Mouse (Mus musculus) regulatory T cell (primary cell): ENCODE measurements around the gene Fbxw21.

ENCODE experiments used
- in situ Hi-C: fragments of 300-600 bp; cut with MboI, MseI; formaldehyde crosslinking; loops from one replicate; pipeline ENCODE4 v1.15.1; 2025; ENCODE audit warnings: high pct_unique_total_duplicates

The Fbxw21 gene

DNA sequence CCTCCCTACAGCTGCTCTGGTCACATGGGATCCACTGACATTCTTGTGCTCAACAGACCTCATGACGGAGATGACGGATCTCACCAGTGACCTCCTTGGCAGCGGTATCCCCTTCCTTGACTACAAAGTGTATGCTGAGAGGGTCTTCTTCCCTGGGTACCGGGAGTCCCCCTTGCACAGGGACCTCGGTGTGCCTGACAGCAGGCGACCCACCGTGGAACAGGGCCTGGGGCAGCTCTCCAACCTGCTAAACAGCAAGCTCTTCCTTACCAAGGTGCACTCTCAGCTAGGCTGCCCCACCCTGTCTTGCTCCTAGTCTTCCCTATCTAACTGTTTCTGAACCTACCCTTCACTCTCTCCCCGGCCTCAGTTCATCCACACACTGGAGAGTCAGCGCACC, 50.2 kb downstream of the Fbxw21 start:
- in situ Hi-C loops = no loop called here

DNA sequence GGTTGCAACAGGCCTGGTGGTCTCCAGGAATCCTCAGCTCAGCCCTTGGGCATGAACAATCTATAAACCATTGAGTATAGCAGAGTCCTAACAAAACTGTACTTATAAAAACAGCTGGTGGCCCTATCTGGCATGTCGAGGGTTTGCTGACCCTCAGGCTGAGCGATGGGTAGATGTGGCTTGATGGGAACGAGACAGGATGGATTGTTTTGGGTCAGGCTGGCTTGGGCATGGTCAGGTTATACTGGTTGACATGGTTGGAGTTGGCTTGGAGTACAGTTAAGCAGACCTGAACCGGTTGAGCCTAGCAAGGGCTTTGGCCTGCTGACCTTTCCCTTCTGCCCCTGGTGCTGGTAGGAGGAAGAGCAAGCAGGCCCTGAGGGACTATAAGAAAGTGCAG, 50.7 kb downstream of the Fbxw21 start:
- in situ Hi-C loops = no loop called here

GRCm38 (mm10) chr9:109110240-109110639, 51.6 kb downstream of the Fbxw21 start:
- in situ Hi-C loops = no loop called here

DNA sequence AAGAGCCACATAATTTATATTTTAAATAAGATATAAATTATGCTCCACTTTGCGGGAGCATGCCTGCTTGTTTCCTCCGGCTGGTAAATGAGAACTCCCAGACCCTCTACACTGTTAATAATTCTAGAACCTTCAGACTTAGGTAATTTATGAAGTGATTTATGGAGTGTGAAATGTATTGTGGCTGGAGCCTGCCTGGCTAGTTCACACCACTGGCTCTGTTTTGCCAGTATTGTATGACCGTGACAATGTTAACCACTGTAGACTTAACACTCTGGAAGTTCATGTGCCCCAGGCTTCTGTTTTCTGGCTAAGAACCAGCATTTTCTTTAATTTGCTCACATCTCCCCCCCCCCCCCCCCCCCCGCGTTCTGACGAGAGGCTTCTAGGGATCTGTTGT, 54.5 kb downstream of the Fbxw21 start:
- in situ Hi-C loops = loop anchor here (10.0 kb wide), 1 partner anchor 1077 kb away; no protein-coding TSS in a partner anchor

- in situ Hi-C loops = loop anchor here (10.0 kb wide), 1 partner anchor 1079 kb away; no protein-coding TSS in a partner anchor
These were observed 56.2 kb downstream of the Fbxw21 start for GRCm38 (mm10) chr9:109105648-109106047.

DNA sequence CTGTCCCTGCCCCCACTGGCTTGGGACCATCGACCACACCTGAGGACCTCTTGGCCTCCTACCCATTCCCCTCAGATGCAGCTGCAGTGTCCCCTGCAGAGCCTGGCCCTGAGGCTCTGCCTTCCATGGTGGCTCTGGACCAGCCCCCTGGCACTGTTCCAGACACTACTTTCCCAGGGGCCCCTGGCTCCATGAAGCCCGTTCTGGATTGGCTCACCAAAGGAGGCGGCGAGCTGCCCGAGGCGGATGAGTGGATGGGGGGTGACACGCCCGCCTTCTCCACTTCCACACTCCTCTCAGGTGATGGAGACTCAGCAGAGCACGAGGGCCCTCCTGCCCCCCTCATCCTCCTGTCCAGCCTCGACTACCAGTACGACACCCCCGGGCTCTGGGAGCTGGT, 56.8 kb downstream of the Fbxw21 start:
- in situ Hi-C loops = loop anchor here (10.0 kb wide), 1 partner anchor 1080 kb away; no protein-coding TSS in a partner anchor

DNA sequence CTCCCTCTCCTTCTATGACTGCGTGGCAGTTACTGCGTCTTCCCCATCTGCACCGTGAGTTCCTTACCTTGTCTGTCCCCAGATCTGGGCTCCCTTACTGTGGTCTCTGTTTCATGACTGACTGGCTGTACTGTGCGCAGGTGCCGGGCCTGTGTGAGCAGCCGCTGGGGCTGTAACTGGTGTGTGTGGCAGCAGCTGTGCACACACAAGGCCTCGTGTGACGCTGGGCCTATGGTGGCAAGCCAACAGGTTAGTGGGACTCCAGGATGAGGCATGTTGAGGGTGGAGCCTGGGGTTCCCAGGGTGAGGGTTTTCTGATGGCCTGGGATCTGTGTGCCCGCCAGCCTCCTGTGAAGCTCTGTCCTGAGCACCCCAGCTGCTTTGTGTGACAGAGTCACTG, 57.8 kb downstream of the Fbxw21 start:
- in situ Hi-C loops = loop anchor here (10.0 kb wide), 1 partner anchor 1081 kb away; no protein-coding TSS in a partner anchor

DNA sequence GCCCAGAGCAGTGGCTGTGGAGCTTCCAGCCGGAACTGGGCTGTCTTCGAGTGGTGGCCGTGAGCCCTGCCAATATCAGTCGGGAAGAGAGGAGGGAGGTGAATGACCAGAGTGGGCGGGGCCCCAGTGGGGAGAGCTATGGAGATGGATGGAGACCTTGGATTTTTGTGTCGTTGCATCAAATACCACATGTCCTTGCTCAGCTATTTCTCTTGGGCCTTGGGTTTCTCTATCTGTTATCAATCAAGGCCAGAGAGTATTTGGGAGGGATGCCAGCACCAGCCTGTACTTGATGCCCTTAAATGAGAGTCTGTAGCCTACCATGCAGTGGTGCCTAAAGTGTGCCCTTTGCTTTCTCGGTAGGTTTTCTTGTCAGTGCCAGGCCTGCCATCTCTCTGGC, 58.6 kb downstream of the Fbxw21 start:
- in situ Hi-C loops = loop anchor here (10.0 kb wide), 1 partner anchor 1082 kb away; no protein-coding TSS in a partner anchor

- in situ Hi-C loops = loop anchor here (10.0 kb wide), 1 partner anchor 1082 kb away; no protein-coding TSS in a partner anchor
These were observed 59.3 kb downstream of the Fbxw21 start for GRCm38 (mm10) chr9:109102541-109102940.

GRCm38 (mm10) chr9:109101933-109102445, 59.9 kb downstream of the Fbxw21 start:
- in situ Hi-C loops = loop anchor here (10.0 kb wide), 1 partner anchor 1083 kb away; no protein-coding TSS in a partner anchor

DNA sequence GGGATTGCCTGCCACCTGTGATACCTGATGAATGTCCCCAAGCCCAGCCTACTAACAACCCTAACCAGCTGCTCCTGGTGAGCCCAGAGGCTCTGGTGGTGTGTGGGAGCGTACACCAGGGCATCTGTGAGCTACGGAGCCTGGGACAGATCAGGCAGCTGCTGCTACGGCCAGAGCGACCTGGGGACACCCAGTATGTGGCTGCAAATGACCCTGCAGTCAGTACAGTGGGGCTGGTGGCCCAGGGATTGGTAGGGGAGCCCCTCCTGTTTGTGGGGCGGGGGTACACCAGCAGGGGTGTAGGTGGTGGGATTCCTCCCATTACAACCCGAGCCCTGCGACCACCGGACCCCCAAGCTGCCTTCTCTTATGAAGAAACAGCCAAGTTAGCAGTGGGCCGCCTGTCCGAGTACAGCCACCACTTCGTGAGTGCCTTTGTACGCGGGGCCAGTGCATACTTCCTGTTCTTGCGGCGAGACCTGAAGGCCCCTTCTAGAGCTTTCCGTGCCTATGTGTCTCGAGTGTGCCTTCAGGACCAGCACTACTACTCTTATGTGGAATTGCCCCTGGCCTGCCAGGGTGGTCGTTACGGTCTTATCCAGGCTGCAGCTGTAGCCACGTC, 61.4 kb downstream of the Fbxw21 start:
- in situ Hi-C loops = loop anchor here (10.0 kb wide), 1 partner anchor 1084 kb away; no protein-coding TSS in a partner anchor

- in situ Hi-C loops = loop anchor here (10.0 kb wide), 1 partner anchor 244 kb away; the partner anchor contains the start of gene Slc26a6
These were observed 62.9 kb downstream of the Fbxw21 start for GRCm38 (mm10) chr9:109098969-109099368.

GRCm38 (mm10) chr9:109098366-109098765, 63.5 kb downstream of the Fbxw21 start:
- in situ Hi-C loops = loop anchor here (10.0 kb wide), 1 partner anchor 244 kb away; the partner anchor contains the start of gene Slc26a6

GRCm38 (mm10) chr9:109097831-109098230, 64.0 kb downstream of the Fbxw21 start:
- in situ Hi-C loops = loop anchor here (10.0 kb wide), 1 partner anchor 243 kb away; the partner anchor contains the start of gene Slc26a6

- in situ Hi-C loops = loop anchor here (10.0 kb wide), 1 partner anchor 242 kb away; the partner anchor contains the start of gene Slc26a6
These were observed 64.5 kb downstream of the Fbxw21 start for GRCm38 (mm10) chr9:109097291-109097690.

DNA sequence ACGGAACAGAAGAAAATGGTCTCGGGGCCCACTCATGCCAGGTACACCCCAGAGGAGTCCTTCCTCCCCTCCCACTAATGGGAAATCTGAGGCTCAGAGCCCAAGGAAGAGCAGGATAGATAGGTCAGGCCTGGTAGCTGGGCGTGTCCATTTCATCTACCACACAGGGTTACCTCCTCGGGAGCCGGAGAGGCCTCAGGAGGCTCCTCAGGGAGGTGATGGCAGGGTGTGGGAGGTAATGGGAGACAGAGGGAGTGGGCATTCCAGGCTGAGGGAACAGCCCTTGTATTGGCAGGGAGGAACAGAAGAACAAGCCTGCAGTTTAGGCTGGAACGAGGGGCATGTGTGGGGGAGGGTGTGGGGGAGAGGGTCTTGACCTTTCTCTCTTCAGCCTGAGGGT, 65.0 kb downstream of the Fbxw21 start:
- in situ Hi-C loops = loop anchor here (10.0 kb wide), 1 partner anchor 242 kb away; the partner anchor contains the start of gene Slc26a6

DNA sequence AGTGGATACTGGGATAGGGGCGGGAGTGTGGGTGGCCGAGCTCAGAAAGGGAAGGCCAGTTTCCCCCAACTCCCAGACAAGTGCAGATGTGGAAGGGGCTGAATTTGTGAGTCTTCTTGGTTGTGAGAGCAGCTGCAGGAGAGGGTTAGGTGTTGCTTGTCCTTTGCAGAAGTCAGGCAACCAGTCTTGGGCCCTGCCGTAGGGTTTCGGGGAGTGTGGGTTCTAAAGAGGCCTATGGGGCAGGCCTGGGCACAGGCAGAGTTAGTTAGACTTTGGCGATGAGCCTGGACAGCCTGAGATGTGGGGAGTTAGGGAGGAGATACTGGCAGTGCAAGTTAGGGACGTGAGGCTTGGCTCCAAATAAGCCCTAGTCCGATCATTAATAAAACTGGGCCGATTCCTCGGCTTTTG, 65.6 kb downstream of the Fbxw21 start:
- in situ Hi-C loops = loop anchor here (10.0 kb wide), 1 partner anchor 241 kb away; the partner anchor contains the start of gene Slc26a6

DNA sequence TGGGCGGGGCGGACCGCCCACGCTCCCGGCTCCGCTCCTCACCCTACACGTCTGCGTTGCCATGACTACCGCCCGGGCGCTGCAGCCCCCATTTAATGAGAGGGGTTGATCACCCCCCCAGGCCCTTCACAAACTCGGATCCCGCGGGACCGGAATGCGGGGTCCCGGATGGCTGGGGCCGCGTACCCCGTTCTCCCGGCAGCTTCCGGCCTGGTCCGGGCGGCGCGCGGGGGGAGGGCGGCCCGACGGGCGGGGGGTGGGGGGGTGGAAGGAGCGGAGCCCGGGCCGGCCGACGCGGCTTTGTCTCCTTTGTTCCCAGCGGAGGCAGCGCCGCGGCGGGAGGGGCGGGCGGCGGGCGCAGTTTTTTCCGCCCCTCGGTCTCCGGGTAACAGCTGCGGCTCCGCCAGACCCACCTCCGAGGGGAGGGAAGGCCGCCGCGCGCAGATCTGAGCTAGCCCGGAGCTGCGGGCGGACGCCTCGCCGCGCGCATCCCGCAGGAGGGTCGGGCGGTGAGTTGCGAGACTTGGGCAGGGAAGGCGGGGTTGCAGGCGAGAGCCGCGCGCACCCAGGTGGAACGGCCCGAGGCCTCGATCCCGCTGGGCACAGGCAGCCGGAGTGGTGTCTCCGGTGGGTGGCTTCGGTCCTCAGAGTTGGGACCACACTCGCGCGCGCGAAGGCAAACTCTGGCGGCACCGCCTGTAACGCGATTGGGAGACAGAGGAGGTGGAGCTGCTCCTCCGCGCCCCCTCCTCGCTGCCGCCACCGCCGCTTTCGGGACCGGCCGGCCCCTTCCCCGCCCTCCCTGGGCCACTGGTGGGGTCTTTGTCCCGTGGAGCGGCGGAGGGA, 66.5 kb downstream of the Fbxw21 start, which contains the start of gene Plxnb1:
TSS of gene Plxnb1 (plus strand) at position 253 of the 846 bp plus-strand sequence.
- in situ Hi-C loops = loop anchor here (10.0 kb wide), 1 partner anchor 241 kb away; the partner anchor contains the start of gene Slc26a6

- in situ Hi-C loops = loop anchor here (10.0 kb wide), 1 partner anchor 240 kb away; the partner anchor contains the start of gene Slc26a6
These were observed 67.2 kb downstream of the Fbxw21 start for GRCm38 (mm10) chr9:109094553-109095136.

GRCm38 (mm10) chr9:109093786-109094552, 67.9 kb downstream of the Fbxw21 start:
- in situ Hi-C loops = loop anchor here (10.0 kb wide), 1 partner anchor 239 kb away; the partner anchor contains the start of gene Slc26a6
